Mouse (Mus musculus) kidney, embryonic 14.5 days (tissue): ENCODE results near the gene Stradb. TPM values are rescaled to one million over a fixed set of nuclear protein-coding genes. Genes with fewer than 3 reads are reported as not detected.
"Not testable (repeated sequence)": the region's sequence is repeated elsewhere in the genome, so short reads cannot be mapped to it uniquely, and the experiment has no call there.

Experiments used
- ATAC-seq: fragments of 200-750 bp; cut with Nextera tagmentation; 2 replicates; pipeline ENCODE4 v1.8.0; 2017; ENCODE audit warnings: moderate number of reproducible peaks, mild to moderate bottlenecking, moderate TSS enrichment, moderate library complexity; ENCODE audit not compliant: low FRiP score, low TSS enrichment
- H3K27ac ChIP-seq: fragments of 300-500 bp; sonication (generic); 2 replicates; pipeline ENCODE4 v1.5.1; 2014; ENCODE audit warnings: low read depth, mild to moderate bottlenecking, low read length, moderate library complexity, mixed read lengths
- H3K27me3 ChIP-seq: fragments of 300-500 bp; sonication (generic); 2 replicates; pipeline ENCODE4 v1.6.1; 2014; ENCODE audit warnings: mild to moderate bottlenecking, low read length; ENCODE audit not compliant: control insufficient read depth, insufficient read depth
- H3K36me3 ChIP-seq: fragments of 300-500 bp; sonication (generic); 2 replicates; pipeline ENCODE4 v1.6.1; 2014; ENCODE audit warnings: low read length, mixed read lengths; ENCODE audit not compliant: control insufficient read depth, insufficient read depth
- H3K4me1 ChIP-seq: fragments of 300-500 bp; sonication (generic); 2 replicates; pipeline ENCODE4 v1.6.1; 2014; ENCODE audit warnings: low read length, mixed read lengths; ENCODE audit not compliant: control insufficient read depth, insufficient read depth
- H3K4me2 ChIP-seq: fragments of 300-500 bp; sonication (generic); replicated peaks from 2 replicates; pipeline ENCODE4 v1.6.1; 2014; ENCODE audit warnings: low read depth, mild to moderate bottlenecking, low read length
- H3K4me3 ChIP-seq: fragments of 300-500 bp; sonication (generic); 2 replicates; pipeline ENCODE4 v1.5.1; 2014; ENCODE audit warnings: mild to moderate bottlenecking, low read length
- H3K9ac ChIP-seq: fragments of 300-500 bp; sonication (generic); 2 replicates; pipeline ENCODE4 v1.6.1; 2014; ENCODE audit warnings: low read depth, mild to moderate bottlenecking, low read length, moderate library complexity
- H3K9me3 ChIP-seq: fragments of 300-500 bp; sonication (generic); 2 replicates; pipeline ENCODE4 v1.6.1; 2016; ENCODE audit warnings: low read length; ENCODE audit not compliant: control insufficient read depth
- WGBS: fragments of 180-500 bp; shearing (Covaris S2); extraction: QIAGEN DNeasy Blood & Tissue Kit; methylation state at CpG from one replicate; pipeline ENCODE4 v1.1.7; 2014; 5-methylcytosine and 5-hydroxymethylcytosine counted together
- polyA plus RNA-seq: library from polyadenylated mRNA; unstranded; fragments of >200 nt; fragmentation: Nextera tagmentation; extraction: Ambion mirVana; gene quantifications from 2 replicates; pipeline ENCODE4 v1.2.1, GENCODE M21; 2014

Stradb gene
- polyA plus RNA-seq, 1 experiment from 2014 or later, result 24.9 TPM

- Histone ChIP-seq H3K4me3 (no peak overlapping the region), H3K27me3 (no peaks in the 10 kb centered on the region), H3K36me3 (no peaks in the 10 kb centered on the region), H3K9me3 (no peaks in the 10 kb centered on the region), H3K4me2 (no peak overlapping the region), H3K4me1 (0 out of 2 replicates have a peak, but pooled peaks cover 3% of the 10 kb centered on the region), H3K9ac (no peak overlapping the region), H3K27ac (no peak overlapping the region)
- WGBS, result 46% methylated on average over 2 of the region's 2 CpGs
- ATAC-seq, result no peak
Measured at GRCm38 (mm10) chr1:58957931-58958330, 15.4 kb upstream of the Stradb start.

- not testable (repeated sequence) for H3K36me3 ChIP-seq, H3K4me1 ChIP-seq, H3K27ac ChIP-seq, H3K9ac ChIP-seq, H3K4me3 ChIP-seq, H3K9me3 ChIP-seq, H3K4me2 ChIP-seq, ATAC-seq, H3K27me3 ChIP-seq
- 92% methylated on average over 16 of the region's 16 CpGs for WGBS
Measured at GRCm38 (mm10) chr1:58958789-58959526, 14.4 kb upstream of the Stradb start.

GRCm38 (mm10) chr1:58959682-58960081 is 13.6 kb upstream of the Stradb start:
- Histone ChIP-seq H3K9me3 (no peaks in the 10 kb centered on the region), H3K4me3 (no peak overlapping the region), H3K4me1 (0 out of 2 replicates have a peak, but pooled peaks cover 3% of the 10 kb centered on the region), H3K9ac (no peak overlapping the region), H3K27me3 (no peaks in the 10 kb centered on the region), H3K36me3 (no peaks in the 10 kb centered on the region), H3K4me2 (no peak overlapping the region), H3K27ac (no peak overlapping the region)
- WGBS, result 78% methylated on average over 2 of the region's 2 CpGs
- ATAC-seq, result no peak

GRCm38 (mm10) chr1:58961152-58961893 is 12.0 kb upstream of the Stradb start:
- 0 out of 2 replicates have a peak, but pooled peaks cover under 1% of the 10 kb centered on the region for H3K4me1 ChIP-seq
- no peak overlapping the region for H3K9ac ChIP-seq
- H3K27ac ChIP-seq, result no peak overlapping the region
- no peaks in the 10 kb centered on the region for H3K27me3 ChIP-seq
- H3K9me3 ChIP-seq, result no peaks in the 10 kb centered on the region
- H3K4me2 ChIP-seq, result no peak overlapping the region
- no peaks in the 10 kb centered on the region for H3K36me3 ChIP-seq
- no peak for ATAC-seq
- H3K4me3 ChIP-seq, result no peak overlapping the region
- 61% methylated on average over 12 of the region's 12 CpGs for WGBS

- Histone ChIP-seq H3K36me3 (no peaks in the 10 kb centered on the region), H3K4me3 (no peak overlapping the region), H3K4me2 (no peak overlapping the region), H3K9me3 (no peaks in the 10 kb centered on the region), H3K27me3 (no peaks in the 10 kb centered on the region), H3K4me1 (no peaks in the 10 kb centered on the region), H3K27ac (no peak overlapping the region), H3K9ac (no peak overlapping the region)
- no peak for ATAC-seq
- WGBS, result 92% methylated on average over 5 of the region's 5 CpGs
Measured at GRCm38 (mm10) chr1:58962418-58962817, 10.9 kb upstream of the Stradb start.

GRCm38 (mm10) chr1:58962865-58963264 is 10.5 kb upstream of the Stradb start:
- H3K4me3 ChIP-seq, result no peak overlapping the region
- H3K9me3 ChIP-seq, result no peaks in the 10 kb centered on the region
- H3K27ac ChIP-seq, result no peak overlapping the region
- no peak overlapping the region for H3K9ac ChIP-seq
- no peaks in the 10 kb centered on the region for H3K36me3 ChIP-seq
- H3K4me2 ChIP-seq, result no peak overlapping the region
- no peaks in the 10 kb centered on the region for H3K4me1 ChIP-seq
- no peaks in the 10 kb centered on the region for H3K27me3 ChIP-seq
- ATAC-seq, result no peak

GRCm38 (mm10) chr1:58967534-58967933 is 5.8 kb upstream of the Stradb start:
- H3K9me3 ChIP-seq, result no peaks in the 10 kb centered on the region
- H3K4me1 ChIP-seq, result peaks cover 5% of the 10 kb centered on the region
- no peaks in the 10 kb centered on the region for H3K36me3 ChIP-seq
- WGBS, result 61% methylated on average over 4 of the region's 4 CpGs
- H3K27ac ChIP-seq, result no peak overlapping the region
- no peak for ATAC-seq
- no peak overlapping the region for H3K4me2 ChIP-seq
- no peak overlapping the region for H3K9ac ChIP-seq
- no peak overlapping the region for H3K4me3 ChIP-seq
- no peaks in the 10 kb centered on the region for H3K27me3 ChIP-seq

GRCm38 (mm10) chr1:58970054-58970453 is 3.3 kb upstream of the Stradb start:
- H3K27me3 ChIP-seq, result no peaks in the 10 kb centered on the region
- no peak overlapping the region for H3K9ac ChIP-seq
- peaks cover 6% of the 10 kb centered on the region for H3K4me1 ChIP-seq
- no peak overlapping the region for H3K4me2 ChIP-seq
- 72% methylated on average over 5 of the region's 5 CpGs for WGBS
- no peak for ATAC-seq
- no peaks in the 10 kb centered on the region for H3K36me3 ChIP-seq
- no peaks in the 10 kb centered on the region for H3K9me3 ChIP-seq
- H3K4me3 ChIP-seq, result no peak overlapping the region
- no peak overlapping the region for H3K27ac ChIP-seq

- Histone ChIP-seq H3K27ac (no peak overlapping the region), H3K4me3 (no peak overlapping the region), H3K9ac (no peak overlapping the region), H3K4me1 (peaks cover 6% of the 10 kb centered on the region), H3K36me3 (no peaks in the 10 kb centered on the region), H3K9me3 (no peaks in the 10 kb centered on the region), H3K4me2 (no peak overlapping the region), H3K27me3 (no peaks in the 10 kb centered on the region)
- no peak for ATAC-seq
- 93% methylated on average over 6 of the region's 6 CpGs for WGBS
Measured at GRCm38 (mm10) chr1:58971097-58971496, 2.2 kb upstream of the Stradb start.
